Mouse (Mus musculus): Measurements from ENCODE around the gene Ppp1r3f. TPM values are rescaled to one million over a fixed set of nuclear protein-coding genes. Genes with fewer than 3 reads are reported as not detected.

Ppp1r3f gene
- 2.9 and 3.2 TPM in 2 replicates for polyA plus RNA-seq (2016; fragmentation: Nextera tagmentation; extraction: Ambion mirVana)

DNA sequence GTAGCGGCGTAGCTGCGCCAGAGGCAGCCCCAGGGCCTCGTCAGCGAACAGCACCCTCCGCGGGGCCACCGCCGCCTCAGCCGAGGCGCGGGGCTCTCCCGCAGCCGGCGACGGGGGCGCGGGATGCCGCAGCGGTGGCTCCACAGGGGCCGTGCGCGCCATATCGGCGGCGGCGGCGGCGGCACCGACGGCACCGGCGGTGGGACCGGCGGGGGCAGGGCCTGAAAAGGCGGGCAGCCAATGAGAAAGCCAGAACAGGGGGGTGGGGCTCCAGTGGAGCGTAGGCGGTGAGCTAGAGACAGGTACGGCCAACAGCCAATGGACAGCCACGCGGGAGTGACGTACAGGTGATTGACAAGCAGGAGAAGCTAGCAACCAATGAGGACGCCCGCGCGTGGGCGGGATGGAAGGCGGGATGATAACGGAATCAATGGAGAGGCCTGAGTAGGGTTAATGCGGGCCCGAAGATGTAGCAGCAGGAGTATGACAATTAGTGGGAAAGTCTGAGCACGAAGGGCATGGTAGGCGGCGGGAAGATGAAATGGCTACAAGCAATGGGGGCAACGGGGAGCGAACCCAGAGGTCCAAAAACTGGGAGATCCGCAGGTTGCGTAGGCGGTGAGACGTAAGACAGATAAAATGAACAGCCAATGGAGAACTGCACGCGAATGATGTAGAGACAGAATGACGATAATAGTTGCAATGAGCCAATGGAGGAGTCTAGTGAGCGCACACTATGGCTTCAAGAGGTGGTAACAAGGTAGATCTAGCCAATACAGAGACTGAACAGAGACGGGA, at the start of gene Ppp1r3f:
Gene Ppp1r3f (minus strand): TSS at position 197 of the 798 bp plus-strand sequence.
- Histone ChIP-seq H3K27ac (ENCODE audit: poor library complexity, severe bottlenecking) (peak within 1 kb of the TSS; percentile 83), H3K4me3 (peak within 1 kb of the TSS; percentile 82), H3K9ac (peak within 1 kb of the TSS; percentile 87), H3K4me1 (replicated peaks) (peaks cover 34% of the 10 kb centered on the region), H3K4me2 (peak within 1 kb of the TSS; percentile 80), H3K27me3 (replicated peaks) (0 out of 2 replicates have a peak, but pooled peaks cover 3% of the 10 kb centered on the region), H3K36me3 (no peaks in the 10 kb centered on the region), H3K9me3 (replicated peaks) (no peaks in the 10 kb centered on the region)
- WGBS: 22% methylated on average over 65 of the region's 65 CpGs
- ATAC-seq (ENCODE audit: insufficient number of reproducible peaks, low FRiP score): peak; percentile 96

DNA sequence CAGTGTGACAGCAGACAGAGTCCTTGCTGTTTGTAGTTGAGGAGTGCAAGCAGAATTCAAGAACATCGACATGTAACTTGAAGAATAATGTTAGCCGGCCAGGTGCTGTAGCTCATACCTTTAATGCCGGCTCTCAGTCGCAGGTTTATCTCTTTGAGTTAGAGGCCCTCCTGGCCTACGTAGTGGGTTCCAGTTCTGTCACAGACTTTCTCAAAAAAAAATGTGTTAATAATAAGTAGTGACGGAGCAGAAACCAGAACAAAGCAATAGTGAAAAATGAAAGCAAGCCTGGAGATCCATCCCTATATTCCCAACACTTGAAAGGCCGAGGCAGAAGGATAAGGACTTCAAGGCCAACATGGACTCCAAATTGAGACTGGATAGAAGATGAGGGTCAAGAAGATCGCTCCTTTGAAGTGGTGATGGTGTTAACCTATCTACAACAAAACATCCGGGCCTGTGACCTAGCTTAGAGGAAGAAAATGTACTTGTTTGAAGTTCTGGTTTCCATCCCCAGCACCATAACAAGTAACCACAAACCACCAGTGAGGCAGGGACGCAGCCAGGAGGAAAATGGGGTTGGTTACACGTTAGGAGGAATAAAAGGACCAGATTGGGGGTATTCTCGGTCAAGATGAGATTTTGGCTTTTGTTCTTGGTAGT, 43.9 kb upstream of the Ppp1r3f start:
- H3K9me3 ChIP-seq (replicated peaks): no peaks in the 10 kb centered on the region; the same call in 1 of the 2 replicates
- H3K4me3 ChIP-seq: no peak overlapping the region
- H3K4me1 ChIP-seq (replicated peaks): no peaks in the 10 kb centered on the region
- H3K4me2 ChIP-seq: no peak overlapping the region
- H3K9ac ChIP-seq: no peak overlapping the region
- no peak overlapping the region for H3K27ac ChIP-seq (ENCODE audit: poor library complexity, severe bottlenecking)
- no peak for ATAC-seq (ENCODE audit: insufficient number of reproducible peaks, low FRiP score)
- no peaks in the 10 kb centered on the region for H3K27me3 ChIP-seq (replicated peaks)
- WGBS: 74% methylated on average over 12 of the region's 12 CpGs
- H3K36me3 ChIP-seq: no peaks in the 10 kb centered on the region

DNA sequence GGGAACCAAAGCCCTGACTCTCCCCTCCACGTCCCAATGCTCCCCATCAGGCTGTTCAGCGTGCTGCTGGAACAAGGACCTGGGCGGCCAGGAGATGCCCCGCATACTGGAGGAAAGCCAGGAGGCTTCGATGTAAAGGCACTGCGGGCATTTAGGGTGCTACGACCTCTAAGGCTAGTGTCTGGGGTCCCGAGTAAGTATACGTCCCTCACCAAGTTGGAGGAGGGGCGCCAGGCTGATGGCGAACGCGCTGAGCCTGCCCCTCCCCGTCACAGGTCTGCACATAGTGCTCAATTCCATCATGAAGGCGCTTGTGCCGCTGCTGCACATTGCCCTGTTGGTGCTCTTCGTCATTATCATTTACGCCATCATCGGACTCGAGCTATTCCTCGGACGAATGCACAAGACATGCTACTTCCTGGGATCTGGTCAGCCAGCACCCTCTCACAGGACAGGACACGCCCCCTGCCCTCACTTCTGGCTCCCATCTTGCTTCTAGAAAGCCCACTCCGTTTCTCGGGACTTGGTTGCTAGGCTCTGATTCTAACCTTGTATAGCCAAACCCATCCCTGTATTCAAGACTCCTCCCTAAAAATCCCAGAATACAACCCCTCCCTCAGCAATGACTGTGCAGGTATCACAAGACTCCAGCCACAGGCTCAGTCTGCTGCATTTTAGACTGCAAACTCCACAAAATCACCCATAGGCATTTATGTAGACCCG, 36.6 kb upstream of the Ppp1r3f start:
- no peak for ATAC-seq (ENCODE audit: insufficient number of reproducible peaks, low FRiP score)
- Histone ChIP-seq H3K4me1 (replicated peaks) (0 out of 2 replicates have a peak, but pooled peaks cover 2% of the 10 kb centered on the region), H3K9ac (no peak overlapping the region), H3K27ac (ENCODE audit: poor library complexity, severe bottlenecking) (no peak overlapping the region), H3K36me3 (no peaks in the 10 kb centered on the region), H3K9me3 (replicated peaks) (0 out of 2 replicates have a peak, but pooled peaks cover 4% of the 10 kb centered on the region), H3K4me3 (peak overlapping the region; percentile 39), H3K27me3 (replicated peaks) (peaks cover 21% of the 10 kb centered on the region), H3K4me2 (peak overlapping the region; percentile 77)
- 24% methylated on average over 26 of the region's 26 CpGs for WGBS

- H3K36me3 ChIP-seq: no peaks in the 10 kb centered on the region
- ATAC-seq (ENCODE audit: insufficient number of reproducible peaks, low FRiP score): no peak
- 0 out of 2 replicates have a peak, but pooled peaks cover 4% of the 10 kb centered on the region for H3K9me3 ChIP-seq (replicated peaks)
- H3K9ac ChIP-seq: no peak overlapping the region
- peaks cover 21% of the 10 kb centered on the region for H3K27me3 ChIP-seq (replicated peaks)
- H3K4me2 ChIP-seq: peak overlapping the region; percentile 77
- no peak overlapping the region for H3K27ac ChIP-seq (ENCODE audit: poor library complexity, severe bottlenecking)
- 0 out of 2 replicates have a peak, but pooled peaks cover 2% of the 10 kb centered on the region for H3K4me1 ChIP-seq (replicated peaks)
- 19% methylated on average over 21 of the region's 21 CpGs for WGBS
- H3K4me3 ChIP-seq: peak overlapping the region; percentile 39
These were observed 36.0 kb upstream of the Ppp1r3f start for GRCm38 (mm10) chrX:7610035-7610434.

DNA sequence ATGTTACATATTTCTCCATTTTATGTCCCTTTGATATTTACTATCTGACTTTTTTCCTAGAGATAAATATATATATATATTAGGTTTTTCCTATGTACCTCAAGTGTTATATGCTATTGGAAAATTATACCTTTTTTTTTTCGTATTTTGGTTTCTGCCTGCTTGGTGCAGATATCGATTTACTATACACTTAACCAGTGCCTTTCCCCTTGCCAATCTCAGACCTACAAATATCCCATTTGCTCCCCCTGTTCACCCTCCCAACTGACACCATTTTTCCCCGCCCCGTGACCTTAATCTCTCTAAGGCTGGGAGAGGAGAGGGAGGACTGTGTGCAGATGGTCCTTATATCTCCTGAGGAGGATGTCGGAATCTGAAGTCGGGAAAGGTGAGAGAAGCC, 32.7 kb upstream of the Ppp1r3f start, which contains the start of gene Cacna1f:
Gene Cacna1f (plus strand): TSS at position 301 of the 400 bp plus-strand sequence.
- no peak for ATAC-seq (ENCODE audit: insufficient number of reproducible peaks, low FRiP score)

GRCm38 (mm10) chrX:7605575-7605941, 31.5 kb upstream of the Ppp1r3f start:
- Histone ChIP-seq H3K36me3 (no peaks in the 10 kb centered on the region), H3K4me3 (no peak overlapping the region), H3K4me2 (no peak overlapping the region), H3K27me3 (replicated peaks) (peaks cover 15% of the 10 kb centered on the region; the same call in 1 of the 2 replicates), H3K27ac (ENCODE audit: poor library complexity, severe bottlenecking) (no peak overlapping the region), H3K4me1 (replicated peaks) (0 out of 2 replicates have a peak, but pooled peaks cover 8% of the 10 kb centered on the region), H3K9me3 (replicated peaks) (no peaks in the 10 kb centered on the region), H3K9ac (no peak overlapping the region)
- no peak for ATAC-seq (ENCODE audit: insufficient number of reproducible peaks, low FRiP score)
- WGBS: 40% methylated on average over 8 of the region's 8 CpGs

More for the DNA sequence above, 32.7 kb upstream of the Ppp1r3f start, which contains the start of gene Cacna1f:
- no peaks in the 10 kb centered on the region for H3K9me3 ChIP-seq (replicated peaks)
- no peaks in the 10 kb centered on the region for H3K36me3 ChIP-seq
- H3K27me3 ChIP-seq (replicated peaks): peaks cover 21% of the 10 kb centered on the region
- 60% methylated on average over 6 of the region's 6 CpGs for WGBS
- no peak within 1 kb of the TSS for H3K4me2 ChIP-seq
- no peak within 1 kb of the TSS for H3K4me3 ChIP-seq
- 0 out of 2 replicates have a peak, but pooled peaks cover 8% of the 10 kb centered on the region for H3K4me1 ChIP-seq (replicated peaks)
- H3K9ac ChIP-seq: no peak within 1 kb of the TSS
- no peak within 1 kb of the TSS for H3K27ac ChIP-seq (ENCODE audit: poor library complexity, severe bottlenecking)

GRCm38 (mm10) chrX:7604879-7605574, 30.9 kb upstream of the Ppp1r3f start, which contains the start of gene Ccdc22:
Ccdc22 (minus strand) TSS chrX:7605517.
- WGBS: 18% methylated on average over 28 of the region's 28 CpGs
- peak; percentile 91 for ATAC-seq (ENCODE audit: insufficient number of reproducible peaks, low FRiP score)
- Histone ChIP-seq H3K9me3 (replicated peaks) (no peaks in the 10 kb centered on the region), H3K36me3 (no peaks in the 10 kb centered on the region), H3K4me1 (replicated peaks) (0 out of 2 replicates have a peak, but pooled peaks cover 7% of the 10 kb centered on the region), H3K4me3 (peak within 1 kb of the TSS; percentile 57), H3K9ac (peak within 1 kb of the TSS; percentile 65), H3K27me3 (replicated peaks) (peaks cover 13% of the 10 kb centered on the region; the same call in 1 of the 2 replicates), H3K27ac (ENCODE audit: poor library complexity, severe bottlenecking) (no peak within 1 kb of the TSS), H3K4me2 (peak within 1 kb of the TSS; percentile 60)

GRCm38 (mm10) chrX:7604004-7604403, 29.9 kb upstream of the Ppp1r3f start:
- peaks cover 4% of the 10 kb centered on the region; the same call in 1 of the 2 replicates for H3K36me3 ChIP-seq
- 0 out of 2 replicates have a peak, but pooled peaks cover 6% of the 10 kb centered on the region for H3K4me1 ChIP-seq (replicated peaks)
- H3K9ac ChIP-seq: no peak overlapping the region
- ATAC-seq (ENCODE audit: insufficient number of reproducible peaks, low FRiP score): no peak
- H3K9me3 ChIP-seq (replicated peaks): no peaks in the 10 kb centered on the region
- H3K27me3 ChIP-seq (replicated peaks): peaks cover 6% of the 10 kb centered on the region; the same call in 1 of the 2 replicates
- H3K27ac ChIP-seq (ENCODE audit: poor library complexity, severe bottlenecking): no peak overlapping the region
- WGBS: 86% methylated on average over 7 of the region's 7 CpGs
- H3K4me3 ChIP-seq: no peak overlapping the region
- no peak overlapping the region for H3K4me2 ChIP-seq

- Histone ChIP-seq H3K9ac (no peak overlapping the region), H3K36me3 (peaks cover 55% of the 10 kb centered on the region), H3K4me2 (no peak overlapping the region), H3K27me3 (replicated peaks) (no peaks in the 10 kb centered on the region), H3K4me1 (replicated peaks) (no peaks in the 10 kb centered on the region), H3K9me3 (replicated peaks) (no peaks in the 10 kb centered on the region), H3K27ac (ENCODE audit: poor library complexity, severe bottlenecking) (no peak overlapping the region), H3K4me3 (no peak overlapping the region)
- WGBS: 82% methylated on average over 9 of the region's 9 CpGs
- ATAC-seq (ENCODE audit: insufficient number of reproducible peaks, low FRiP score): no peak
These were observed 21.3 kb upstream of the Ppp1r3f start for GRCm38 (mm10) chrX:7595371-7595770.

- Histone ChIP-seq H3K27me3 (replicated peaks) (no peaks in the 10 kb centered on the region), H3K4me1 (replicated peaks) (no peaks in the 10 kb centered on the region), H3K9me3 (replicated peaks) (no peaks in the 10 kb centered on the region), H3K36me3 (peaks cover 6% of the 10 kb centered on the region; the same call in 1 of the 2 replicates), H3K27ac (ENCODE audit: poor library complexity, severe bottlenecking) (no peak overlapping the region), H3K4me3 (no peak overlapping the region), H3K9ac (no peak overlapping the region), H3K4me2 (no peak overlapping the region)
- ATAC-seq (ENCODE audit: insufficient number of reproducible peaks, low FRiP score): no peak
- WGBS: 70% methylated on average over 5 of the region's 5 CpGs
These were observed 12.3 kb upstream of the Ppp1r3f start for GRCm38 (mm10) chrX:7586356-7586755.

Data from heart, embryonic 12.5 days (tissue).